Mouse (Mus musculus) right cerebral cortex, adult 18-20 months (tissue): ENCODE results near the gene Ctnnbl1.
A peak's percentile ranks its signal among the peaks of the same experiment; 100 is the strongest.

Experiments used
- DNase-seq: peaks from one replicate; pipeline ENCODE4 v3.0.0; 2022; ENCODE audit warnings: mixed read lengths

The Ctnnbl1 gene

DNA sequence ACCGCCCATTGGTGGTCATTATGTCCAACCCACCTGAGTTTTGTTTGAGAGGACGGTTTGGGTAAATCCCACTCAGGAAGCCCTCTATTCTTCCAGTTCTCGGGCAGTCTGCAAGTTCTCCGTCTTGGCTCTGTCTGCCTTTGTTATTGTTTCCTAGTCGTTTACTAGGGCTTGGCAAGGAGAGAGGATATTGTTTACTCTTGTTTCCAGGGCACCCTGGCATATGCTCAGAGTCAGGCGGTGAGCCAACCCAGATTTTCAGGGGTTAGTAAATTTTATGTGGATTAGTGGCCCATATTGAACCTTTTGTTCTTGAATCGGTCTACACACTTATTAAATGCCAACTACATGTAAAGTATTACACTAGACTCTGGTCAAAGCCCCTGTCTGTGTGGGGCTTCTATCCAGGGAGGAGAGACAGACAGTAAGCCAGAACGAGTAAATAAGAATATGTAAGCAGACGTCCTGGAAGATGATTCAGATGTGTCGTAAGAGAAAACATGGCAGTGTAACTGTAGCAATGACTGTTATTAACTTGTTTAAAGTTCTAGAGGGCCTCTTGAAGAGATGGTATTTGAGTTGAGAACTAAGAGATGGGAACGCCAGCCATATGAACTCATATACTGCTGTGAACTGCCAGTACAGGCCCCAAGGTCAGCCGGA, 13.9 kb downstream of the Ctnnbl1 start:
- no peak for DNase-seq

DNA sequence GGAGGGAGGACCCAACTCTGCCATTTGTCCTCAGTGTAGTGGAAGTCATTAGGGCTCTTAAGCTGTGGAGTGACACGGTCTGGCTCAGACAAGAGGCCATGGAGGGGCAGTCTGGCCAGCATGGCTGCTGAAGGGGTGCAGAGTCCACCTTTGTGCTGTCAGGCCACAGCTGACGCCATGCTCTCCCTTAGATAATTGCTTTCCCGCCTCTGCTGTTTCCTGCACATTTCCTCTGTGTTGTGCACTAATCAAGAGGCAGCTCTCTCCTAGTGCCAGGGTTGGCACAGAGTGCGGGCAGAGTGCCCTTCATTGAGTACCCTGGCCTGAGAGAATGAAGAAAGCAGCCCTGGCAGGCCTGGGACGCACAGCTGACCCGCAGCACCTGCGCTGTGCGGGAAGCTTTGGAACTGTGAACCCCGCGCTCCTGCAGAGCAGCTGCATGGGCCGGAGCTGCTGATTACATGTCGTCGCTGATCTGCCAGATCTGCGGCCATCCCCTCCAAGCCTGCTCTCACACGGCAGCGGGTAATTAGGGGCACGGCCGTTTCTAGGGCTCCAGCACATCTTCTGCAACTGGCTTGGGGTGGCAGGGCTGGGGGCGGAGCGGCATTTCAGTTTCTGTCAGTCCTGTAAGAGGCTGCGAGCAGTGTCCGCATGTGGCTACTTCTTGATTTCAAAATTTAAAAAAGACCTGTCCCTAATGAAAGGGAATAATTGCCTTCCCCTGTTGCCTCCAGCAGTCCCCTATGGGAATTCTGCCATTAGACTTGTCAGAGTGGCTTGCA, 14.6 kb downstream of the Ctnnbl1 start:
- peak; percentile 59 for DNase-seq

DNA sequence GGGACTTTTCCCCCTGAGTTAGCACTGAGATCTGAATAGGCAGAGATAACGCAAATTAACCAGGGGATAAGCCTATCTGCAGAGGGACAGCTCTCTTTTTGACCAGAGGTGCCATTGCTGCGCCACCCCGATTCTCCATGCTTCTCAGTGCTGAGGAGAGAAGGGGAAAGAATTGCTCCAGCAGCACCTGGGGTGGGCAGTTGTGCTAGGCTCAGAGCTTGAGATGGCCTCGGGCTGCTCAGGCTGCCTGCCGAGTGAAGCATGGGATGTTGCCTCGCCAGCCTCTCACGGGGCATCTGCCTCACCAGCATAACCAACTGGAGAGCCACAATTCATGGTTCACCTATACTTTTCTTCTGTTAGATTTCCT, 15.2 kb downstream of the Ctnnbl1 start:
- no peak for DNase-seq

GRCm38 (mm10) chr2:157755771-157756170, 18.6 kb downstream of the Ctnnbl1 start:
- DNase-seq: no peak

GRCm38 (mm10) chr2:157756193-157756592, 19.0 kb downstream of the Ctnnbl1 start:
- no peak for DNase-seq

GRCm38 (mm10) chr2:157758395-157758794, 21.2 kb downstream of the Ctnnbl1 start:
- no peak for DNase-seq

- no peak for DNase-seq
Measured at GRCm38 (mm10) chr2:157759717-157760116, 22.5 kb downstream of the Ctnnbl1 start.

DNA sequence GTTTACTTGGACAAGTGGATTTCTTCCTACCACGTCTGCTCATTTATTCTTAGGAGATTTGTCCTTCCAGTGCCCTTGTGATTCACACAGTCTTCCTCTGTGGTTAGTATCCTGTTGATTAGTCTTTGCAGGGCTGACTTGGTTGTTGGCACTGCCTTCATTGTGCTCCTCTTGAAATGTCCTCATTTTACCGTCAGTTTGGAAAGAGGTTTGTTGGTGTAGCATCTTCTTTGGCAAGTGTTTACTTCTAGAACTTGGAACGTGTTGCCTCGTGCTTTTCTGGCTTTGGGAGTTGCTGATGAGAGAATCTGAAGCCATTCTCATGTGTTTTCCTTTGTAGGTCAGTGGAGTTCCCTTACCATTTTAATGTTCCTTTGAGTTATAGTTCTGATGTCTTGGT, 25.7 kb downstream of the Ctnnbl1 start:
- no peak for DNase-seq

DNA sequence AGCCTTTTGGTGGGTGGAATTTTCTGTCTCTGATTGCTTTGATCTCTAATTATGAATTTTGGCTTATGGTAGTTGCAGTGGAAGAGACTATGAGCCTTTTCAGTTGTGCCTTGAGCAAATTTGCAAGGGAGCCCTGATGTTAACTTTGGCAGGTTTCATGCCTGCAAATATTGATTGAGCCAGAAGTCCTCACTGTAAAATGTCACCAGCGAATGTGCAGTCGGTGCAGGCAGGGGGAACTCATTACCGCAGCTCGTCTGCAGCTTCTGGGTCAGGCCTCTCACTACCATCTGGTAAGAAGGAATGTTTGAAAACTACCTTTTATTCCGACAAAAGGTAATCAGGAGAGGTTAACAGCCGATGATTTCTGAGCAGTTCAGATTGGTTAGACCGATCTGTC, 29.4 kb downstream of the Ctnnbl1 start:
- no peak for DNase-seq

- no peak for DNase-seq
Measured at GRCm38 (mm10) chr2:157768682-157769429, 31.7 kb downstream of the Ctnnbl1 start.

GRCm38 (mm10) chr2:157770761-157771160, 33.6 kb downstream of the Ctnnbl1 start:
- DNase-seq: no peak

DNA sequence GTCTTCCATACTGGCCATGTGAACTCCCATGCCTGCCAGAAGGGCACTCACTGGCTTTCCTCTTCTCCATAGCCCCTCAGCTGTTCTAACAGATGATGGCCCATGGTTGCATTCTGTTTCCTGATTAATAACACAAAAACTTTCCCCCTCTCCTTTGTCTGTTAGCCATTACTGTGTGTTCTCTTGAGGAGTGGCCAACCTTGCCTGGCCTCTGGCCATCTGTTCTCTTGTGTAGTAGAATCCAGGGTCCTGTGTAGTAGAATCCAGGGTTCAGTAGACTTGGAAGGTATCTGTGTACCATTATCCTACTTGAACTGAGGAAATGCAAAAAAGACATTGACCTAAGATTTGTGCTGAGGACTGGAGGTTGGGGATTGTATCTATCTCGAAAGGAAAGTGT, 36.5 kb downstream of the Ctnnbl1 start:
- no peak for DNase-seq

GRCm38 (mm10) chr2:157775957-157776356, 38.8 kb downstream of the Ctnnbl1 start:
- DNase-seq: peak; percentile 41

DNA sequence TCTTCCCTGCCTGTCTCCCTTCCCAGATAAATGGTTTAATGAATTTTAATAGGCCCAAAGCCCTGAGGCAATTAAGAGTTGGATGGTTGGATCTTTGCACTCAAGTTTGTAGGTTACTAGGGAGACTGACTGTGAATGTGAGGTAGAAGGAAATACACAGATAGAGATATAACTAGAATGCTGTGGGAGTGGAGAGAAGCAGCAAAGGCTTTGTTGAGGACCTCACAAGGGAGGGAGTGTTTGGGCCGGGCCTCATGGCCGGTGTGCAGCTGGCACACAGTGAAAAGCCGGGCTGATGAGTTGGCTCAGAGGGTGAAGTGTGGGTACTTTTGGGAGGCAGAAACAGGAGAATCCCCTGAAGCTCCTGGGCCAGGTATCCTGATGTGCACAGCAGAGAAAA, 43.8 kb downstream of the Ctnnbl1 start:
- no peak for DNase-seq

DNA sequence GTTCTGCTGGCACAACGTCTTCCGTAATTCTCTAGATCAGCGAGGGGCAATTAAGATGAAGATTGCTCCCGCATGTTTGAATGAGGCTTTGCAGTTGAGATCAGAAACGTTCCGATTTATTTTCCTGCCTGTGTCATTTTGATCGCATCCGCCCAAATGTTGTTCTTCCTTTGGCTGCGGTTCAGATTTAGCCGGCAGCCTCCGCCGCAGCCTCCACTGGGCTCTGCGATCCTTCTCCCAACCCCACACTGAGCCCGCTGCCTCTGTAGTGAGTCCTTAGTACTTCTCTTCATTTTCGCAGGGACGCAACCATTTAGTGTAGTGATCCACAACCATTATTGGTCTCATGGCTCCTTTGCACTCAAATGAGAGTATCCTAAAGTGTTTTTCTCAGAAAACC, 46.0 kb downstream of the Ctnnbl1 start:
- DNase-seq: peak; percentile 48

DNA sequence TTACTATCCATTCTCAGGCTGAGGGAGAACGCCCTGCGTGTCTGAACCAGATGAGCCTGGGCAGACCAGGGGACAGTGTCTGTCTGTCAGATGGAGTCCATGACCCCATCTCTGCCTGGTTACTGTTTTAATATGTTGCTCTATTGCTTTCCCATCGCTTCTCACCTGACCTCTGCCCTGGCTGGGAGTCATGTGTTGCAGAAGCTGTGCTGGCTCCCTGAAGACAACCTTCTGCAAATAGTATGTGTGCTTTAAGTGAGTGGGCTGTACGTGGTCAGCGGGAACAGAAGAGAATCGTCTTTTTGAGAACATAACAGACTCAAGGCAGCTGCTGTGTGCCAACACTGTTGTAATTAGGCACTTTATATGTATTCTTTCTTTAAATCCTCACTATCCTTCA, 47.0 kb downstream of the Ctnnbl1 start:
- DNase-seq: no peak

- no peak for DNase-seq
Measured at GRCm38 (mm10) chr2:157784647-157785046, 47.4 kb downstream of the Ctnnbl1 start.

GRCm38 (mm10) chr2:157789226-157789625, 52.0 kb downstream of the Ctnnbl1 start:
- DNase-seq: no peak

GRCm38 (mm10) chr2:157790836-157791495, 53.8 kb downstream of the Ctnnbl1 start:
- no peak for DNase-seq

- DNase-seq: no peak
Measured at GRCm38 (mm10) chr2:157791528-157792162, 54.4 kb downstream of the Ctnnbl1 start.

DNA sequence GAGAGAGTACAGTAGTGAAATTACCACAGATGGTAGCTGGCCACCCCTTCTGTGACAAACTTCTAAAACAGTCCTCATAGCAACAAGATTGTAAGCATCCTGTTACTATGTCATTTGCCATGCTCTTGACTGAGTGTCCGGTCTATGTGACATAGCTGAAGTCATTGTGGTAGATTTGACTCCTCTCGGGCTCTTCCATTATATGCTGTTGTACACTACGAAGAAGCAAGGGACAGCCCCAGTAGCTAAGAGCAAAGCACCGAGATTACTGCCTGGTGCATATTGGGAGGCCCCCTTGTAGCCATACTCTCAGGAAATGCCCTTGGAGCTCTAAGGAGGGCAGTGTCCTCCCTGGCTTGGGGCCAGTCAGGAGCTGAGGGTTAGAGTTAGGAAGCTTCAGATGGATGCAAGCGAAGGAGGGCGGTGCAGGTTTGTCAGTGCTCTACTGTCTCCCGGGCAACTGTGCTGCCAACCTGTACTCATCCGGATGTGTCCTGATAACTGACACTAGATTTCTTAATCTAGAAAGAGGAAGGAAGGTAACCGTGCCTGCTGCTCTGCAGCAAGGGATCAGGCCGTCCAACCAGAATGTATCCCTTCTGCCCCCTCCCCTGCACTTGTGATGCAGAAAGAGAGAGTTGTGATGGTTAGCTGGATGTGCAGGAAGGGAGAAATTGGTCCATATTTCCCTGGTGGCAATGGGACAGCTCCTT, 55.8 kb downstream of the Ctnnbl1 start:
- DNase-seq: no peak

DNA sequence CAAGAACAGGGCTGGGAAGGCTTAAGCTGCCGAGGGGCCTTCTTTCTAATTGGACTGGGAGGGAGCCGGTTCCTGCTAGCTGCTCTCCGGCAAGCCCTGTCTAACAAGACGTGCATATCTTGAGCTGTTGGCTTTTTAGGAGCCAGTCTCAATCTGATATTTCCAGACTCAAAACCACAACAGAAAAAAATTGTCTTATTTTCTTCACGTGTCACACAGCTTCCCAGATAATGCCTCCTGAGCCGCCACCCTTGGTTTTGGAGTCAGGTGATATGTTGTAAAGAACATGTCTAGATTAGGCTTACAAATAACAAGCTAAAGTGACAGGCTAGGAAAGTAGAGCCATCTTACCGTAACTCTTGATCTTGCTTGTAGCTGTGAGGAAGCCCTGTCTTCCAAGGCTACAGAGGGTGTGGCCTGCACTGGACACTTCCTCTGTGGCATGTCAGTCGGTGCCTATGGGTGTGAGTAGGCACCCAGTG, 56.7 kb downstream of the Ctnnbl1 start:
- no peak for DNase-seq
